Mouse (Mus musculus) limb, embryonic 15.5 days (tissue): ENCODE data around the gene Bcl2a1d. TPM values are rescaled to one million over a fixed set of nuclear protein-coding genes. Genes with fewer than 3 reads are reported as not detected.
"Not testable (repeated sequence)": the region's sequence is repeated elsewhere in the genome, so short reads cannot be mapped to it uniquely, and the experiment has no call there.

Source experiments
- ATAC-seq: fragments of 200-750 bp; cut with Nextera tagmentation; 2 replicates; pipeline ENCODE4 v1.8.0; 2017; ENCODE audit warnings: low read depth, moderate TSS enrichment; ENCODE audit not compliant: insufficient number of reproducible peaks, low FRiP score, low TSS enrichment
- H3K27ac ChIP-seq: fragments of 300-500 bp; sonication (generic); 2 replicates; pipeline ENCODE4 v1.5.1; 2015; ENCODE audit warnings: moderate library complexity, mild to moderate bottlenecking, inconsistent platforms
- H3K27me3 ChIP-seq: fragments of 300-500 bp; sonication (generic); 2 replicates; pipeline ENCODE4 v1.6.1; 2015; ENCODE audit warnings: inconsistent platforms
- H3K36me3 ChIP-seq: fragments of 300-500 bp; sonication (generic); 2 replicates; pipeline ENCODE4 v1.6.1; 2015; ENCODE audit warnings: inconsistent platforms
- H3K4me1 ChIP-seq: fragments of 300-500 bp; sonication (generic); 2 replicates; pipeline ENCODE4 v1.6.1; 2015; ENCODE audit warnings: inconsistent platforms
- H3K4me2 ChIP-seq: fragments of 300-500 bp; sonication (generic); 2 replicates; pipeline ENCODE4 v1.6.1; 2015; ENCODE audit warnings: mild to moderate bottlenecking, inconsistent platforms
- H3K4me3 ChIP-seq: fragments of 300-500 bp; sonication (generic); 2 replicates; pipeline ENCODE4 v1.5.1; 2015; ENCODE audit warnings: mild to moderate bottlenecking, inconsistent platforms
- H3K9ac ChIP-seq: fragments of 300-500 bp; sonication (generic); 2 replicates; pipeline ENCODE4 v1.6.1; 2015; ENCODE audit warnings: inconsistent platforms
- H3K9me3 ChIP-seq: fragments of 300-500 bp; sonication (generic); 2 replicates; pipeline ENCODE4 v1.6.1; 2016; ENCODE audit warnings: inconsistent platforms
- WGBS: fragments of 180-500 bp; shearing (Covaris S2); methylation state at CpG from one replicate; pipeline ENCODE4 v1.1.7; 2015; 5-methylcytosine and 5-hydroxymethylcytosine counted together
- polyA plus RNA-seq: library from polyadenylated mRNA; unstranded; fragments of >200 nt; fragmentation: Nextera tagmentation; extraction: Ambion mirVana; gene quantifications from 2 replicates; pipeline ENCODE4 v1.2.1, GENCODE M21; 2015

Bcl2a1d gene
- polyA plus RNA-seq, 1 experiment from 2014 or later = not detected

DNA sequence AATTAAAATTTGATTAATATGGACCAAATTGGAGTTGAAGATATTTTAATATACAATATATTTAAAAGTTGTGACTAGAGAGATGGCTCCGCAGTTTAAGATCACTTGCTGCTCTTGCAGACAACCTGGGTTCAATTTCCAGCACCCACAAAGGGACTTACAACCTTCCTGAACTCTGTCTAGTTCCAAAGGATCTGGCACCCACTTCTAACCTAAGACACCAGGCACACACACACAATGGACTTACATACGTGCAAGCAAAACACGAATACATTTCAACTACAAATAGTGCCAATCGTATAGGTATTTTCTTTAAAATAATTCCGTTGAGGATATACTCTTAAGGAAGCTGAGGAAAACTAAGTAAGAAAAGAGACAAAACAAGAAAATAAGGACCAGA, 13.1 kb downstream of the Bcl2a1d start:
- H3K9me3 ChIP-seq, H3K27me3 ChIP-seq, ATAC-seq, H3K27ac ChIP-seq, H3K36me3 ChIP-seq, H3K4me3 ChIP-seq, H3K4me1 ChIP-seq, H3K9ac ChIP-seq: not testable (repeated sequence)
- 69% methylated on average over 5 of the region's 5 CpGs for WGBS
- H3K4me2 ChIP-seq = peak overlapping the region; percentile 31; the same call in 1 of the 2 replicates

- not testable (repeated sequence) for H3K9ac ChIP-seq
Observed at GRCm38 (mm10) chr9:88718140-88718539, 13.6 kb downstream of the Bcl2a1d start.

DNA sequence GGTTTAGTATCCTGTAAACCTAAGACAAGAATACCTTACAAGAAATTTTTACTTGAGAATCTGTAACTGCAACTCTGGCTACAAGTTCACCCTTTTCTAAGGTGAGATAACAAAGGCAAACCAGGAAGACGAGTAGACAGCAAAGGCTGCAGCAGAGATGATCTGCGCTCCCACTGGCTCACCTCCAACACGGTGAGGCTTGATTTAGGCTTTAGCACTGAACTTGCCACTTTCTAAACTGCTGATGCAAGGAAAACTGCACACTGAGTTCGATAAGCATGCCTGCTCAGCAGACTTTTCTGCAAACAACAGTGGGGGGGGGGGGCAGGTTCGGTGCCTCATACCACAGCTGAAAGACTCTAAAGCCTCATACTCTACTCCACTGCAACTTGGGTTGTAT, 17.2 kb downstream of the Bcl2a1d start:
- ATAC-seq, H3K4me2 ChIP-seq: not testable (repeated sequence)
- WGBS = 79% methylated on average over 5 of the region's 5 CpGs

More at GRCm38 (mm10) chr9:88718140-88718539, 13.6 kb downstream of the Bcl2a1d start:
- not testable (repeated sequence) for H3K4me1 ChIP-seq, H3K4me3 ChIP-seq, H3K27ac ChIP-seq, H3K9me3 ChIP-seq, H3K4me2 ChIP-seq, ATAC-seq, H3K36me3 ChIP-seq, H3K27me3 ChIP-seq
- WGBS = 28% methylated on average over 2 of the region's 2 CpGs

DNA sequence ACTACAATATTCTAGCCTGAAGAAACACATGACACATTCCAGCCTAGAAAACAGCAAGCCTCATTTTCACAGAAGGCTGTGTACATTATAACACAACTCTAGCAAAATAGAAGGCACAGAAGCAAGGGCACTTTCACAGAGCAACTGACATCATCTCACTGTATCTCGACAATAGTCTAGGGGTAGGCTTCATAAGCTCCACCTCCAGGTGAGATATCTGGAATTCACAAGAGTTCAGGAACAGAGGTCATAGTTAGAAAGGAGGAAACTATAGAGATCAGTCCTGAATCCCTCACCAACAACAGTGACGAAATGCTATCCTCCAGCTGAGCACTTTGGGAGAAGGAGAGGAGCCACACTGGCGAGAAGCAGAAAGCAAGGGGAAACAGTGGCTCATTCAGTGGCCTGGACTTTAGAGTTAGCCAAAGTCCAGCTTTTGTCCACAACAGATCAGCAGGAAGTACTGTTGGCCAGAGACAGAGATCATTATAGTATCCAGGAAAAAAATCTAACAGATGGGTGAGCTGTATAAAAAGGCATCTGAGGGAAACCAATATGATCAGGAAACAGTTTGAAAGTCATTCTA, 19.5 kb downstream of the Bcl2a1d start:
- ATAC-seq, H3K4me1 ChIP-seq, H3K27ac ChIP-seq, H3K9me3 ChIP-seq, H3K36me3 ChIP-seq, H3K27me3 ChIP-seq, H3K4me3 ChIP-seq, H3K4me2 ChIP-seq, H3K9ac ChIP-seq: not testable (repeated sequence)
- whole genome bisulfite sequencing = 82% methylated on average over 3 of the region's 3 CpGs

More for the DNA sequence above, 17.2 kb downstream of the Bcl2a1d start:
- not testable (repeated sequence) for H3K9ac ChIP-seq, H3K9me3 ChIP-seq, H3K36me3 ChIP-seq, H3K4me1 ChIP-seq, H3K4me3 ChIP-seq, H3K27ac ChIP-seq, H3K27me3 ChIP-seq

GRCm38 (mm10) chr9:88710910-88711438, 20.7 kb downstream of the Bcl2a1d start:
- H3K4me3 ChIP-seq, H3K9ac ChIP-seq, H3K9me3 ChIP-seq, H3K4me2 ChIP-seq, H3K4me1 ChIP-seq, H3K27ac ChIP-seq, H3K27me3 ChIP-seq, ATAC-seq, H3K36me3 ChIP-seq: not testable (repeated sequence)
- WGBS = 83% methylated on average over 4 of the region's 5 CpGs

DNA sequence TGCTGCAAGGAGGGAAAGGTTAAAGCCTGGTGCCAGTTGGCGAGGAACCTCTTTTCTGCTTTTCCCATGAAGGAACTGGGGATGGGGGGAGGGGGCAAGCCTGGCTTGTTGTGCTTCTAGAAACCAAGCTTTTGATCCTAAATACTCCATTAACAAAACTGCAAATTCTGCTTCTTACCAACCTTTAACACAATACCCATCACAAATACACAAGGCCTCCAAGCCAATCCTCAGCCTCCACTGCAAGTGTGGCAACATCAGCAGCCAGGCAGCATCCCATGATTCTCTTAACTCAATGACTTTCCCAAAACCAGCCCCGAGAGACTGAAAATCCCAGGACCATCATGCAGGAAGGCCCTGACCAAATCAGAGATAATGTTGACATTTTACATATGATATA, 21.3 kb downstream of the Bcl2a1d start:
- H3K4me1 ChIP-seq, H3K27me3 ChIP-seq, H3K9ac ChIP-seq, H3K36me3 ChIP-seq, H3K4me3 ChIP-seq, H3K27ac ChIP-seq, H3K4me2 ChIP-seq, H3K9me3 ChIP-seq, ATAC-seq: not testable (repeated sequence)
- WGBS = 87% methylated on average over 2 of the region's 2 CpGs

- H3K36me3 ChIP-seq, H3K9me3 ChIP-seq, H3K9ac ChIP-seq, H3K27me3 ChIP-seq, ATAC-seq, H3K4me2 ChIP-seq, H3K27ac ChIP-seq, H3K4me3 ChIP-seq, H3K4me1 ChIP-seq: not testable (repeated sequence)
- 91% methylated on average over 5 of the region's 5 CpGs for WGBS
Observed at GRCm38 (mm10) chr9:88709794-88710193, 21.9 kb downstream of the Bcl2a1d start.

DNA sequence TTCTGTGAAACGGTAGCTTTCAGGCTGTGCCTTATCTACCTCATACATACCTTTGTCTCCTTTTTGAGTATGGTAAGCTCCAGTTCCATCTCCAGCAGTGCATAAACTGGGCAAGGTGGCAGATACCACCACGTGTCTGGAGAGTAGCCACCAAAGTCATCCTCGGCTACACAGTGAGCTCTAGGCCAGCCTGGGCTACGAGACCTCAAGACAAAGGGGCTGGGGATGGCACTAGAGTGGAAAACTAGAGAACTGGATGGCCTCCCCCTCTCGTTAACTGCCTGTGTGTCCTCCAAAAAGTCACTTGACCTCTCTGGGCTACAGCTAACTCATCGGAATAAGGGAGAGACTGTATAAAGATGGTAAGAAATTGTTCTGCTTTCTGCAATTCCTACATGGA, 22.4 kb downstream of the Bcl2a1d start:
- H3K4me1 ChIP-seq = no peaks in the 10 kb centered on the region
- H3K4me2 ChIP-seq = no peak overlapping the region
- no peak overlapping the region for H3K4me3 ChIP-seq
- H3K27ac ChIP-seq = no peak overlapping the region
- ATAC-seq = no peak
- H3K27me3 ChIP-seq = no peaks in the 10 kb centered on the region
- H3K36me3 ChIP-seq = no peaks in the 10 kb centered on the region
- 86% methylated on average over 6 of the region's 6 CpGs for WGBS
- H3K9me3 ChIP-seq = no peaks in the 10 kb centered on the region
- H3K9ac ChIP-seq = no peak overlapping the region

DNA sequence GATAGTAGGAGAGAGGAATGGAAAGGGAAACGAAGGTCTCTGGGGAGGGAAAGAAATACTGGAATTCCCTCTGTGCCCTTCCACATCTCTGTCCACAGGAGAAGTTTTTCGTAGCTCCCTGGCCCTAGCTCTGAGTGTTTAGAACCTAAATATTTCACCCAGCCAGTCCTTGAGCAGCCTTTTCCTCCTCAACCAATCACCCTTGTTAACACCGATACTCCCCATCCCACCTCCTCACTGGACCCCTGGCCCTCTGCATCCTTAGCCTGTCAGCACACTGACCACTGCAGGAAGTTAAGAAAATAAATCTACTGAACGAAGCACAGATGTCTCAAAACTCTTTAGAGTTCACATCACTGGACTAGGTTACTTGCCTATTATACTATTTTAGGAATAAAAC, 25.0 kb downstream of the Bcl2a1d start:
- no peaks in the 10 kb centered on the region for H3K36me3 ChIP-seq
- WGBS = 65% methylated on average over 4 of the region's 4 CpGs
- no peak overlapping the region for H3K4me2 ChIP-seq
- H3K27ac ChIP-seq = no peak overlapping the region
- H3K9me3 ChIP-seq = no peaks in the 10 kb centered on the region
- no peaks in the 10 kb centered on the region for H3K4me1 ChIP-seq
- H3K9ac ChIP-seq = no peak overlapping the region
- ATAC-seq = no peak
- no peak overlapping the region for H3K4me3 ChIP-seq
- H3K27me3 ChIP-seq = no peaks in the 10 kb centered on the region

GRCm38 (mm10) chr9:88705157-88705556, 26.6 kb downstream of the Bcl2a1d start:
- not testable (repeated sequence) for H3K4me3 ChIP-seq, H3K4me1 ChIP-seq, ATAC-seq, H3K27me3 ChIP-seq, H3K36me3 ChIP-seq, H3K27ac ChIP-seq, H3K9ac ChIP-seq, H3K9me3 ChIP-seq, H3K4me2 ChIP-seq
- WGBS = 76% methylated on average over 8 of the region's 8 CpGs

DNA sequence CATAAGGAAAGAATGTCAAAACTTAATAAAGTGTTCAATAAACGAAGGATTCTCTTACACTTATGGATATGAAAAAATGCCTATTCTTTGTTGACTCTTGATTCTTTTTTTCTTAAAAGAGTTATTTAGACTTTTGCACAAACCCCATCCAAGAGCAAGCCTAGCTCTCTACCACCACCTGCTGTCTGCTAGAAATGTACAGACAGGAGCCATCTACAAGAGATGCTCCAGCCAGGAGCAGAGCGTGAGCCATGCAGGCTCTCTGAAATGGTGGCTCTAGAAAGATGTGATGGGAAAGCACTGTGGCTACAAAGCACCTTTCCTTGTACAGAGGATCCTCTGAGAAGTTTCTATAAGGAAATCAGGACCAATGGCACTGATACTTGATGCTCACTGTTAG, 33.0 kb downstream of the Bcl2a1d start:
- not testable (repeated sequence) for H3K4me1 ChIP-seq, ATAC-seq, H3K4me2 ChIP-seq, H3K36me3 ChIP-seq, H3K4me3 ChIP-seq, H3K9me3 ChIP-seq, H3K27ac ChIP-seq, H3K9ac ChIP-seq, H3K27me3 ChIP-seq
- 67% methylated on average over 1 of the region's 2 CpGs for whole genome bisulfite sequencing

GRCm38 (mm10) chr9:88691307-88691706, 40.4 kb downstream of the Bcl2a1d start:
- 80% methylated on average over 2 of the region's 2 CpGs for WGBS
- ATAC-seq, H3K36me3 ChIP-seq, H3K9me3 ChIP-seq, H3K4me1 ChIP-seq, H3K9ac ChIP-seq, H3K4me2 ChIP-seq, H3K4me3 ChIP-seq, H3K27me3 ChIP-seq, H3K27ac ChIP-seq: not testable (repeated sequence)

GRCm38 (mm10) chr9:88689451-88689850, 42.3 kb downstream of the Bcl2a1d start:
- not testable (repeated sequence) for H3K4me2 ChIP-seq, H3K9ac ChIP-seq, H3K27ac ChIP-seq, H3K9me3 ChIP-seq, H3K36me3 ChIP-seq, H3K4me3 ChIP-seq, H3K4me1 ChIP-seq, ATAC-seq, H3K27me3 ChIP-seq
- WGBS = 87% methylated on average over 3 of the region's 3 CpGs
